Mouse (Mus musculus): ENCODE data around the gene Banp. TPM values are rescaled to one million over a fixed set of nuclear protein-coding genes. Genes with fewer than 3 reads are reported as not detected.

The Banp gene
- total RNA-seq, 2 experiments from 2014 or later: 30.4 to 35.6 TPM

- no peak for DNase-seq
Observed at GRCm38 (mm10) chr8:121926266-121926665, 23.3 kb upstream of the Banp start.

GRCm38 (mm10) chr8:121927316-121927715 lies 22.2 kb upstream of the Banp start:
- peak; percentile 53 to 65 for DNase-seq

- DNase-seq: peak in 1 of 2 experiments; percentile 30
Observed at GRCm38 (mm10) chr8:121930047-121930446, 19.5 kb upstream of the Banp start.

- no peak for DNase-seq
Observed at GRCm38 (mm10) chr8:121931571-121931970, 18.0 kb upstream of the Banp start.

- DNase-seq: peak in 1 of 2 experiments; percentile 63
Observed at GRCm38 (mm10) chr8:121932026-121932667, 17.4 kb upstream of the Banp start.

- DNase-seq: no peak
Observed at GRCm38 (mm10) chr8:121932668-121933520, 16.7 kb upstream of the Banp start.

- DNase-seq: peak; percentile 35 to 64
Observed at GRCm38 (mm10) chr8:121934506-121934905, 15.0 kb upstream of the Banp start.

- DNase-seq: no peak
Observed at GRCm38 (mm10) chr8:121934923-121935322, 14.6 kb upstream of the Banp start.

GRCm38 (mm10) chr8:121935341-121936294 lies 13.9 kb upstream of the Banp start:
- DNase-seq: no peak

GRCm38 (mm10) chr8:121936391-121936790 lies 13.2 kb upstream of the Banp start:
- no peak for DNase-seq

GRCm38 (mm10) chr8:121938732-121939131 lies 10.8 kb upstream of the Banp start:
- no peak for DNase-seq

GRCm38 (mm10) chr8:121943057-121943540 lies 6.5 kb upstream of the Banp start:
- peak in 1 of 2 experiments; percentile 49 for DNase-seq

- DNase-seq: no peak
Observed at GRCm38 (mm10) chr8:121943716-121944115, 5.8 kb upstream of the Banp start.

- DNase-seq: no peak
Observed at GRCm38 (mm10) chr8:121944831-121945230, 4.7 kb upstream of the Banp start, which contains the start of gene Car5a. Car5a (minus strand) TSS chr8:121944904.

GRCm38 (mm10) chr8:121946351-121946750 lies 3.2 kb upstream of the Banp start:
- DNase-seq: no peak

GRCm38 (mm10) chr8:121947047-121947752 lies 2.4 kb upstream of the Banp start:
- no peak for DNase-seq

- peak; percentile 93 to 95 for DNase-seq
Observed at GRCm38 (mm10) chr8:121947753-121948141, 1.8 kb upstream of the Banp start.

- peak in 1 of 2 experiments; percentile 21 for DNase-seq
Observed at GRCm38 (mm10) chr8:121948321-121949145, 1.0 kb upstream of the Banp start.

- DNase-seq: peak; percentile 98 to 99
Observed at GRCm38 (mm10) chr8:121949941-121950748, 595 bp downstream of the Banp start.
